Mouse (Mus musculus) natural killer cell, adult 2 months (primary cell): ENCODE results near the gene Mill1.
"Not testable (repeated sequence)": the region's sequence is repeated elsewhere in the genome, so short reads cannot be mapped to it uniquely, and the experiment has no call there.

Experiments
- DNase-seq, 2 experiments: peaks; one replicate each; pipeline ENCODE4 v3.0.0; 2022; ENCODE audit warnings: low spot score in 2 of 2

Mill1 gene

GRCm38 (mm10) chr7:18245047-18245446 lies at the start of gene Mill1:
Mill1 (plus strand) TSS chr7:18245347.
- no peak for DNase-seq

GRCm38 (mm10) chr7:18210938-18211337 lies 34.2 kb upstream of the Mill1 start:
- DNase-seq: no peak

- DNase-seq: no peak
These were observed 30.4 kb upstream of the Mill1 start for GRCm38 (mm10) chr7:18214699-18215098.

- DNase-seq: no peak
These were observed 6.6 kb upstream of the Mill1 start for GRCm38 (mm10) chr7:18238561-18238960.

GRCm38 (mm10) chr7:18241217-18241616 lies 3.9 kb upstream of the Mill1 start:
- no peak for DNase-seq

- DNase-seq: not testable (repeated sequence)
These were observed 1.1 kb upstream of the Mill1 start for GRCm38 (mm10) chr7:18243959-18244573.

GRCm38 (mm10) chr7:18260219-18260618 lies 15.1 kb downstream of the Mill1 start:
- DNase-seq: no peak

- no peak for DNase-seq
These were observed 19.9 kb downstream of the Mill1 start for GRCm38 (mm10) chr7:18265089-18265488.
